Mouse (Mus musculus): ENCODE measurements around the gene Aplf. TPM values are rescaled to one million over a fixed set of nuclear protein-coding genes. Genes with fewer than 3 reads are reported as not detected.

Gene Aplf
- polyA plus RNA-seq, 1 experiment from 2014 or later: 15.4 TPM

- H3K36me3 ChIP-seq (ENCODE audit: insufficient read depth): no peaks in the 10 kb centered on the region
- no peak overlapping the region for H3K9ac ChIP-seq
- no peaks in the 10 kb centered on the region for H3K4me1 ChIP-seq (ENCODE audit: insufficient read depth)
- no peak overlapping the region for H3K27ac ChIP-seq (ENCODE audit: low read depth)
- H3K27me3 ChIP-seq (ENCODE audit: insufficient read depth, low read length): no peaks in the 10 kb centered on the region
- ATAC-seq (ENCODE audit: insufficient read depth) (no peak), DNase-seq (peak; percentile 70)
- TF ChIP-seq CTCF (IDR thresholded peaks at IDR 0.05; ENCODE audit: low read depth): no peak
- H3K4me2 ChIP-seq: no peak overlapping the region
- H3K4me3 ChIP-seq (ENCODE audit: low read depth, low read length): no peak overlapping the region
- no peaks in the 10 kb centered on the region for H3K9me3 ChIP-seq (ENCODE audit: low read depth, low read length)
These were observed 72.2 kb downstream of the Aplf start for GRCm38 (mm10) chr6:87599825-87600224.

GRCm38 (mm10) chr6:87597116-87597833 is 74.7 kb downstream of the Aplf start:
- Histone ChIP-seq H3K9me3 (ENCODE audit: low read depth, low read length) (no peaks in the 10 kb centered on the region), H3K4me3 (ENCODE audit: low read depth, low read length) (no peak overlapping the region), H3K27me3 (ENCODE audit: insufficient read depth, low read length) (no peaks in the 10 kb centered on the region), H3K4me2 (no peak overlapping the region), H3K27ac (ENCODE audit: low read depth) (no peak overlapping the region), H3K4me1 (ENCODE audit: insufficient read depth) (no peaks in the 10 kb centered on the region), H3K36me3 (ENCODE audit: insufficient read depth) (no peaks in the 10 kb centered on the region), H3K9ac (no peak overlapping the region)
- 55% methylated on average over 10 of the region's 10 CpGs for WGBS
- TF ChIP-seq CTCF (IDR thresholded peaks at IDR 0.05; ENCODE audit: low read depth): no peak
- no peak; the same call in 1 of the 2 replicates for ATAC-seq (ENCODE audit: insufficient read depth)
- no peak for DNase-seq

GRCm38 (mm10) chr6:87594188-87594587 is 77.8 kb downstream of the Aplf start:
- no peak overlapping the region for H3K27ac ChIP-seq (ENCODE audit: low read depth)
- H3K36me3 ChIP-seq (ENCODE audit: insufficient read depth): no peaks in the 10 kb centered on the region
- H3K9ac ChIP-seq: no peak overlapping the region
- 72% methylated on average over 6 of the region's 6 CpGs for WGBS
- no peak for TF ChIP-seq CTCF (IDR thresholded peaks at IDR 0.05; ENCODE audit: low read depth)
- H3K9me3 ChIP-seq (ENCODE audit: low read depth, low read length): no peaks in the 10 kb centered on the region
- DNase-seq: no peak
- no peak overlapping the region for H3K4me2 ChIP-seq
- no peak overlapping the region for H3K4me3 ChIP-seq (ENCODE audit: low read depth, low read length)
- 0 out of 2 replicates have a peak, but pooled peaks cover 3% of the 10 kb centered on the region for H3K27me3 ChIP-seq (ENCODE audit: insufficient read depth, low read length)
- ATAC-seq (ENCODE audit: insufficient read depth): no peak
- peaks cover 7% of the 10 kb centered on the region; the same call in 1 of the 2 replicates for H3K4me1 ChIP-seq (ENCODE audit: insufficient read depth)

- Histone ChIP-seq H3K27ac (ENCODE audit: low read depth) (no peak within 1 kb of the TSS), H3K9ac (peak within 1 kb of the TSS; percentile 45), H3K9me3 (ENCODE audit: low read depth, low read length) (no peaks in the 10 kb centered on the region), H3K36me3 (ENCODE audit: insufficient read depth) (no peaks in the 10 kb centered on the region), H3K4me3 (ENCODE audit: low read depth, low read length) (peak within 1 kb of the TSS; percentile 44), H3K4me2 (peak within 1 kb of the TSS; percentile 80), H3K27me3 (ENCODE audit: insufficient read depth, low read length) (0 out of 2 replicates have a peak, but pooled peaks cover 6% of the 10 kb centered on the region), H3K4me1 (ENCODE audit: insufficient read depth) (peaks cover 7% of the 10 kb centered on the region; the same call in 1 of the 2 replicates)
- peak; percentile 75 for DNase-seq
- TF ChIP-seq CTCF (IDR thresholded peaks at IDR 0.05; ENCODE audit: low read depth): no peak
- ATAC-seq (ENCODE audit: insufficient read depth): peak; percentile 92
- WGBS: 1% methylated on average over 34 of the region's 34 CpGs
These were observed 81.4 kb downstream of the Aplf start, which contains the start of gene Prokr1 for GRCm38 (mm10) chr6:87590394-87591281. Prokr1 (minus strand) TSS chr6:87590743.

- H3K27me3 ChIP-seq (ENCODE audit: insufficient read depth, low read length): 0 out of 2 replicates have a peak, but pooled peaks cover 6% of the 10 kb centered on the region
- H3K27ac ChIP-seq (ENCODE audit: low read depth): no peak overlapping the region
- WGBS: 18% methylated on average over 12 of the region's 12 CpGs
- TF ChIP-seq CTCF (IDR thresholded peaks at IDR 0.05; ENCODE audit: low read depth): no peak
- H3K36me3 ChIP-seq (ENCODE audit: insufficient read depth): no peaks in the 10 kb centered on the region
- peak overlapping the region; percentile 80 for H3K4me2 ChIP-seq
- H3K4me3 ChIP-seq (ENCODE audit: low read depth, low read length): peak overlapping the region; percentile 44
- H3K4me1 ChIP-seq (ENCODE audit: insufficient read depth): peaks cover 7% of the 10 kb centered on the region; the same call in 1 of the 2 replicates
- ATAC-seq (ENCODE audit: insufficient read depth): peak; percentile 72
- peak overlapping the region; percentile 45 for H3K9ac ChIP-seq
- DNase-seq: no peak
- H3K9me3 ChIP-seq (ENCODE audit: low read depth, low read length): no peaks in the 10 kb centered on the region
These were observed 82.1 kb downstream of the Aplf start for GRCm38 (mm10) chr6:87589718-87590393.

- H3K4me3 ChIP-seq (ENCODE audit: low read depth, low read length): no peak overlapping the region
- H3K27me3 ChIP-seq (ENCODE audit: insufficient read depth, low read length): 0 out of 2 replicates have a peak, but pooled peaks cover 3% of the 10 kb centered on the region
- no peaks in the 10 kb centered on the region for H3K9me3 ChIP-seq (ENCODE audit: low read depth, low read length)
- no peaks in the 10 kb centered on the region for H3K36me3 ChIP-seq (ENCODE audit: insufficient read depth)
- H3K9ac ChIP-seq: no peak overlapping the region
- TF ChIP-seq CTCF (IDR thresholded peaks at IDR 0.05; ENCODE audit: low read depth): no peak
- WGBS: 80% methylated on average over 7 of the region's 7 CpGs
- ATAC-seq (ENCODE audit: insufficient read depth) (no peak), DNase-seq (no peak)
- H3K27ac ChIP-seq (ENCODE audit: low read depth): no peak overlapping the region
- peaks cover 5% of the 10 kb centered on the region; the same call in 1 of the 2 replicates for H3K4me1 ChIP-seq (ENCODE audit: insufficient read depth)
- H3K4me2 ChIP-seq: no peak overlapping the region
These were observed 88.0 kb downstream of the Aplf start for GRCm38 (mm10) chr6:87583991-87584390.

All from lung, embryonic 14.5 days (tissue).